Mouse (Mus musculus): ENCODE results near the gene Chst3.
A peak's percentile ranks its signal among the peaks of the same experiment; 100 is the strongest.
"Not testable (repeated sequence)": the region's sequence is repeated elsewhere in the genome, so short reads cannot be mapped to it uniquely, and the experiment has no call there.

Chst3 gene

DNA sequence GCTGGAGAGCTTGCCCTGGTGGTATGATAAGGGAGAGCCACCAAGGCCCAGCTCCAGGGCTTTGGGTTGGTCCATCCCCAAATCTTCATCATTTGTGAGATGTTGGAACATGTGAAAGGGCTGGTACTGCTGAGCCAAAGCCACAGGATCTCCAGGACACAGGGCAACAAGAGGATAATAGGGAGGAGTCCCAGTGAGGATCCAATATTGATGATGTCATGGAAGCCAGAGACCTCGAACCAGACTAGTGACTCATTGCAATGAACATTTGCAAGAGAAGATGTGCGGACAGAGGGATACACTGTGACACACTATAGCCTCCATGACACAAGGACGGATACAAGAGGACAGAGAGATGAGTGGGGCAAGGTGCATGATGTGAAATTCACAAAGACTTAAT lies 60.9 kb downstream of the Chst3 start:
- DNase-seq (ENCODE audit: low spot score), result no peak

DNA sequence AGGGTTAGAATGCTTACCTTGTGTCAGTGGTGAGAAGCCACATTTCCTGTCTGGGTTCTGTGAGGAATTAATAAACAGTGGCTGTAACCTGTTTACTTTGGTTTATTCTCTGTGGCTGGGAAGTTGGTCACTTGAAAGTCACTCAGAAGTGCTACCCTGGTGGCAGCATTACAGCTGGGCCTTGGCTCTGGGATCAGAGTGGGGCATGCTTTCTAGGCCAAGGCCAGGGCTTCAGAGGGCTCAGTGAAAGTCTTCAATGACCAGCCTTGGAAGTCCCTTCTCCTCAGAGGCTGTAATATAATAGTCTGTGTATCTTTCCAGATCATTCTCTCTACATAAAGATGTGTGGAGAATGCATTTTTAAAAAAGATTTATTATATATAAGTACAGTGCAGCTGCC lies 63.0 kb downstream of the Chst3 start:
- DNase-seq (ENCODE audit: low spot score), result no peak

DNA sequence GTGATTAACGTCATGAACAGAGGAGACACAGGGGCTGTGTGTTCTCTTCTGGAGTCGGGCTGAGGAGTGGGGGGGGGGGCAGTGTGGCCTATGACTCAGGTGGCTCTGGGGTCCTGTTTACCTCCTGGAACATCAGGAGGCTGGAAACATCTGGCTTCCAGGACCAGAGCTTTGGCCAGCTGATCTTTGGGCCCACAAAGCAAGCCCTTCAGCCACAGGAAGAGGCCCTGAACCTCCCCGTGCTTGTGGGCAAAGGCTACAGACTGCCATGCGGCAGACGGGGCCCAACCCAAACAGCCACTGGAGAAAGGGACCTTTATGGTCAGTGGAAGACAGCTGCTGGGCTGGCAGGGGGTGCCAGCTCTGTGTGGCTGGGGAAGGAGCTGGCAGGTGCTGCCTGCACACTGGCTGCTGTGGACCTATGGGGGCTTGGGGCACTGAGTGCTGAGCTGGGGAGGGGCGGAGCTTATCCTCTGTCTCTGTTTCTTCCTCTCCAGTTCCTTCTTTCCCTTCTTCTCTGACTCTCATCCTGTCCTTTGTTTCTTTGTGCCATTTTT lies 67.9 kb downstream of the Chst3 start:
- DNase-seq (ENCODE audit: low spot score), result no peak

DNA sequence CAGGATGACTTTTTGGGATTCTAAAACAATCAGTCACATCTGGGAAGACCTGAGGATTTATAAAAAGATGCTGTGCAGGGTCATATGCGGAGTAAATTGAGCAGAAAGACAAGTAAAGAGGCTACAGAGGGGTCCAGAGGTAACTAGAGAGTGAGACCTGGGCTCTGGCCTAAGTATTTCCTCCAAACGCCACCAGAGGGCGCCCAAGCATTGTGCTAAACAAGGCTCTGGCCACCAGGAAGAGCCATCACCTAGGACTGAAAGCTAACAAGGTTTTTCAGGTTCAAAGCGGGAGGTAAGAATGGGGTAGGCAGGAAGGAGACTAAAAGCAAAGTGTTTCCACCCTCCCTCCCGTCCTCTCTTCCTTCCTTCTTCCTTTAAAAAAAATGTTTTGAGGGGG lies 71.0 kb downstream of the Chst3 start:
- DNase-seq (ENCODE audit: low spot score), result peak; percentile 72

DNA sequence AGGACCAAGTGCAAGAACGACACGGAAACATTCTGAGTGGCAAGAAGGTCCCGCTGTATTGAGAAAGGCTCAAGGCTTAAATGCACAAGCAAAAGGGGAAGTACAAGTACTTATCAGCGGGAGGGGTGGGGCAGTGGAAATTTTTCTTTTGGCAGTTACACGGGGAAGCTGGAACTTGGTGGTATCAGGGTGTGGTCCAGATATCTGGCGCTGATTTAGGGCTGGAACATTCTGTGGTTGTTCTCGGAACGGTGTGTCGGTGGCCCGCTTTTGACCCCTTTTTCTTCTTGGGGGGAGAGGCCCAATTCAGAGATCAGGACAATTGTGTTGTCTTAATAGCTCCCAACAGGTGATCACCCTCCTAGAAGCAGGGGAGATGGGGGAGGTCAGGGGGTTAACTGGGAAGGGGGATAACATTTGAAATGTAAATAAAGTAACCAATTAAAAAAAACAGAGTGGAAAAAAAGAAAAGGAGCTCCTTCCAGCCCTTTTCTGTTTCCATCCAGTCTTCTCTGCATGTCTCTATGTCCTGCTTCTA lies 71.5 kb downstream of the Chst3 start:
- not testable (repeated sequence) for DNase-seq (ENCODE audit: low spot score)

DNA sequence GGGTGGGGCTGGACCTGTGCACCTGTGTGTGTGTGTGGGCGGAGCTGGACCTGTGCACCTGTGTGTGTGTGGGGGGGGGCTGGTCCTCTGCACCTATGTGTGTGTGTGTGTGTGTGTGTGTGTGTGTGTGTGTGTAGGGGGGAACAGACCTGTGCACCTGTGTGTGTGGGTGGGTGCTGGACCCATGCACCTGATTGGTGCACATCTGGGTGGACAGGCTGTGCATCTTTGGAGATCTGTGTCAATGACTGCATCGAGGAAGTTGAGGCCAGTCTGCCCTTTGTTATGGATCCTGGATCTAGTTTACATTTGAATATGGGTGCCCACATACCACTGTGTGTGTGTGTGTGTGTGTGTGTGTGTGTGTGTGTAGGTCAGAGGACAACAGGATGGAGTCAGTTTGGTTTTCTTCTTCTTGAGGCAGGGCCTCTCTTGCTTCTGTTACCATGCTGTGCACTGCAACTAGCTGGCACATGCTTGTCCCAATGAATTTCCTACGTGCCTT lies 77.4 kb downstream of the Chst3 start:
- no peak for DNase-seq (ENCODE audit: low spot score)

DNA sequence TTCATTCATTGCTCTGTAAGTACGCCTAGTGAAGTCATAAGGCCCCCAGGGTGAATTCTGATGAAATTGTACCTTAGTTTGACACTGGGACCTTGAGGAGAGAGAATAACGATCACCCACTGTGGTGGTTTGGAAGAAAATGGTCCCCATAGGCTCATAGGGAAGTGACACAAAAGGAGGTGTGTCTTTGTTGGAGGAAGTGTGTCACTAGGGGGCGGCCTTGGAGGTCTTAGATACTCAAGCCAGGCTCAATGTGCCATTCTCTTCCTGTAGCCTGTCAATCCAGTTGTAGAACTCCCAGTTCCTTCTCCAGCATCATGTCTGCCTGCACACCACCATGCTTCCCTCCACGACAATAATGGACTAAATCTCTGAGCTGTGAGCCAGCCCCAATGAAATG lies 78.3 kb downstream of the Chst3 start:
- no peak for DNase-seq (ENCODE audit: low spot score)

DNA sequence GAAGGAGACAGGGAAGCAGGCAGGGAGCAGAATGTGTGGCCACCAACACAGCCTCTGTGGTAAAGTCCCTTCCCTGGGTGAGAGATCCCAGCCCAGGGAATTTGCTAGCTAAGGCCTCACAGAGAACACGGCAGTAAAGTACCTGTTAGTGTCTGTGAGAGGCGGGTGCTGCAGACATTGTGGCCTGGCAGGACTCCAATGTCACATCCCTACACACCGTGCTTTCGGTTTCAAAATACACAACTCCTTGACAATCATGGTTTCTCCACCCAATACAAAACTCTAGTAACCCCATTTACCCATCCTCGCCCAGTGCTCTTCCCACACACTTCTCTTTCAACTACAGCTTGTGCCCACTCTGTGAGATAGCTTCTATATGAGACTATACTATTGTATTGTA lies 80.4 kb downstream of the Chst3 start:
- no peak for DNase-seq (ENCODE audit: low spot score)

DNA sequence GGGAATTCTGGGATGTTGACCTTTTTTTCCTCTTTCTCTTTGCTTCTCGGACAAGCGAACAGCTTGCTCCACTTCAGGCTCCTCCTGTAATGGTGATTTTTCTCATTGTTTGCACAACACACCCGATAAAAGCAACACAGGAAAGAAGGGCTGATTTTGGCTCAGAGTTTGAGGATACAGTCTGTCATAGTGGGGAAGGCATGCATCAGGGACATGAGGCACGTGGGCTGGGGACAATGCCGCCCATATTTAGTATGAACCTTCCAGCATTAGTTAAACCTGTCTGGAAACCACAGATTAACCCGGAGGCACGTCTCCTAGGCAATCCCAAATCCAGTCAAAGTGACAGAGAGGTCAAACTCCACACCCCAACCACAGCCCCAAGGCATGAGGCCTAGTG lies 82.1 kb downstream of the Chst3 start:
- no peak for DNase-seq (ENCODE audit: low spot score)

DNA sequence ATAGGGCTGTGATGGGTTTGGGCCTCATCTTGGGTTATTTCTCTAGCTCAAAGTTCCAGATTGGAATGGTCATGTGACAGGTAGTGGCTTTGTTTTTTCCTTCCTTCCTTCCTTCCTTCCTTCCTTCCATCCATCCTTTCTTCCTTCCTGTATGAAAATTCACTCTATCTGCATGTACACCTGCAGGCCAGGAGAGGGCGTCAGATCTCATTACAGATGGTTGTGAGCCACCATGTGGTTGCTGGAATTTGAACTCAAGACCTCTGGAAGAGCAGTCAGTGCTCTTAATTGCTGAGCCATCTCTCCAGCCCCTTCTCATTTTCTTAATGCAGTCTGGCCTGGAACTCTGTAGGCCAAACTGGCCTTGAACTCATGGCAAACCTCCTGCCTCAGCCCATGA lies 83.0 kb downstream of the Chst3 start:
- not testable (repeated sequence) for DNase-seq (ENCODE audit: low spot score)

DNA sequence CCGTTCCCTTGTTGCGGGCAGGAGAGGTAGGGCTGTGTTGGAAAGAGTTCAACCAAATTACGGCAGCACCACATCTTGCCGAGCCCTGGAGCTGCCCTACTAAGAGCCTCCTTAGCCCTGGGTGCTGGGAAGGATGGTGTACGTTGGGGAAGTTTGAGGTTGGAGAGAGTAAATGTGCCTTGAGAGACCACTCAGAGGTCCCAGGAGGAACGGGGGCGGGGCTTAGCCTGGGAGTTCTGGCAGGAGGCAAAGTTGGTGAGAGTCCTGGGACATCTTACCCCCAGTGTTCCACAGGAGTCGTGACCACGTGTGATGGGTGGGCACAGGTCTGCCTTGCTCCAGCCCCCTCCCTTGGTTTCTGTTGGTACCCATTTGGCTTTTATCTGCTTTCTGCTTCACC lies 84.9 kb downstream of the Chst3 start:
- no peak for DNase-seq (ENCODE audit: low spot score)

DNA sequence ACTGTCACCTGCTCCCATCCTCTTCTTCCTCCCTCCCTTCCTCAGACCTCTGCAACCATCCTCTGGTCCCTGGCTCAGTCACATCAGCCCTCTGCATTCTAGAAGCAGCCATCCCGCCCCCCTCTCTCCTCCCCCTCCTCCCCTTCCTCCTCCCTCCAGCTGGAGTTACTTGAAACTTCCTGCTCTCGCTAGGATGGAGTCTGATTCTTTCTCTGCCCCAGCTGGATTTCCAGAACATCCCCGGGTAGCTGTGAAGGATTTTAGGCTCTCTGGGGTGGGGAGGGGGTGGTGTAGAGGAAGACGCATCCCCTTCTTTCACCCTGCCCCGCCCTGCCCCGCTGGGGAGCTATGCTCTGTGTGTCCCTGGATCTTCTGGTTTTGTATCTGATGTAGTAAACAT lies 85.6 kb downstream of the Chst3 start:
- DNase-seq (ENCODE audit: low spot score), result no peak
